Mouse (Mus musculus) cerebellum, postnatal 14 days (tissue): ENCODE measurements around the gene Adamts9.

ENCODE experiments used
- DNase-seq, 2 experiments: peaks; one replicate each; pipeline ENCODE4 v3.0.0; 2021; ENCODE audit warnings: mixed read lengths in 2 of 2

The Adamts9 gene

GRCm38 (mm10) chr6:92802421-92802820 is 140.9 kb downstream of the Adamts9 start:
- DNase-seq = no peak

- DNase-seq = no peak
Measured at GRCm38 (mm10) chr6:92801462-92801861, 141.8 kb downstream of the Adamts9 start.

- no peak for DNase-seq
Measured at GRCm38 (mm10) chr6:92793804-92794203, 149.5 kb downstream of the Adamts9 start.

DNA sequence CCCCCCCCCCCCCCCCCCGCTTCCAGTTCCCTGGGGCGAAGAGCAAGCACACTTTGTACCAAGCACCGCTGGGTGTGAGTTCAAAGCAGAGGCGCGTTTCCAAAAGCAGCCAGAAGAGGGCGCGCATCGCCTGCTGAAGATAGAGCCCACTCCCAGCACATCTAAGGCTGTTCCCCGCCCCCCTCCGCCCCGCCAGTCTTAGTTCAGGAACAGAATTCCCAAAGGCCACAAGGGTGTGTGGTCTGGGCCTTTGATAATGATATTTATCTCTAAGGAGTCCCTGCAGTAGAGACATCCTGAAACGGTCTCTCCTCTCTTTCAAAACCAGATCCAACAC is 155.9 kb downstream of the Adamts9 start:
- DNase-seq = peak; percentile 93 to 95

DNA sequence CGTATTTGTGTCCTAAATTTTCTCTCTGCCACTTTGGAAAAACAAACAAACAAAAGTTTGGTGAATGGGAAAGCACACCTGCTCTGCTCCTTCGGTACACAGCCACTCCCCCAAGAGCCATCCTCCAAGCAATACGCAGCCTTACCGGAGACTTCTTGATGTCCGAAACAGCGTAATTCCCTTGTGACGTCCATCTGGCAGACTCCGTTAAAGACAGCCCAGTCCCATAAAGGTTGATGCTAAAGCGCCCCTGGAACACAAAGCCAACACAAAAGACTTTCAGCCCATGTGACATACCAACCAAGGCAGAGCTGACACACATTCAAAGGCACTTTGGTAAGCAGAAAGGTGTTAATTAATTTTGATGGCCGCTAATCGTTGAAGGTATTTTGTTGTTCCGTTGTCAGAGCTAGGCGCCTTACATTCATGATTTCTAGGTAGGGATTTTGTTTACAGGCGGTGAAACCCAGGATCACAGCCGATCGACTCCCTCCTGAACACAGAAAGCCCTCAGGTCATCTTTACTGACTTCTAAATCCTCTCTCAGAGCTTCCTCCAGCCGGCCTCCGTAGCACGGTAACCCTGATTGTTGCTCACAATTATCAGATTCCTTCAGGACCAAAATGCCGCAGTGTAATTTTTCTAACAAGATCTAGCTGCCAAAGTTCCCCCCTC is 156.5 kb downstream of the Adamts9 start:
- DNase-seq = no peak

GRCm38 (mm10) chr6:92784782-92785181 is 158.5 kb downstream of the Adamts9 start:
- DNase-seq = peak; percentile 81 to 83

- no peak for DNase-seq
Measured at GRCm38 (mm10) chr6:92781446-92781845, 161.8 kb downstream of the Adamts9 start.

GRCm38 (mm10) chr6:92779935-92780205 is 163.4 kb downstream of the Adamts9 start:
- no peak for DNase-seq

DNA sequence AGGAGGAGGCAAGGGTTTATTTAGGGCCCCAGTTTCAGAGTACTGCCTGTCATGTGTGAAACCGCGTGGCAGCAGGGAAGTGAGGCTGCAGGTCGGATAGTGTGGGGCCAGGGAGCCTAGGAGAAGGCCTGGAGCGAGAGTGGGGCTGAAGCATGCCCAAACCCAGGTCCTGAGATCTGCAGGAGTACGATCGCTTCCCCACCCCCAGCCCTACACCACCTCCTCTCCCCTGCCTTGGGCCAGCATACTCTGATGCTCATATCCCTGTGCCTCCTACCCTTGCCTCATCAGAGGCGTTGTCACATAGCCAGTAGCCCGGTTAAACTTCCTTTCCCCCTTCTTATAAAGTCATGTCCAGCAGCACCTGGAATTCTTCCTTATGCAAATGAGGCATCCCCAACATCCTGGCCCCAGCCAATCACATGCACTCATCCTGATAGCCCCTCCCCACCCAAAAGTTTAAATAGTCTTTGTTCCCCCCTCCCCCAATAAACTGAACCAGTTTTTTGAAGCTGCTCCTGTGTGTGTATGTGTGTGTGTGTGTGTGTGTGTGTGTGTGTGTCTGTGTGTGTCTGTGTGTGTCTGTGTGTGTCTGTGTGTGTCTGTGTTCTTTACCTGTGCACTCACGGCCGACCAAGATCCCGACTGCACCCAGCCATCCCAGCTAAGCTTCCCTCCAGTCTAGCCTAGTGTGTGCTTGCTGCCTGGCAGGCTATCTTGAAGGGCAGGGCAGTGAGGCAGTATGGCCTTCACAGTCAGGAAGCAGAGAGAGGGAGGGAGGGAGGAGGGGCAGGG is 164.0 kb downstream of the Adamts9 start:
- no peak for DNase-seq

GRCm38 (mm10) chr6:92776356-92776755 is 166.9 kb downstream of the Adamts9 start:
- DNase-seq = peak; percentile 51 to 63

DNA sequence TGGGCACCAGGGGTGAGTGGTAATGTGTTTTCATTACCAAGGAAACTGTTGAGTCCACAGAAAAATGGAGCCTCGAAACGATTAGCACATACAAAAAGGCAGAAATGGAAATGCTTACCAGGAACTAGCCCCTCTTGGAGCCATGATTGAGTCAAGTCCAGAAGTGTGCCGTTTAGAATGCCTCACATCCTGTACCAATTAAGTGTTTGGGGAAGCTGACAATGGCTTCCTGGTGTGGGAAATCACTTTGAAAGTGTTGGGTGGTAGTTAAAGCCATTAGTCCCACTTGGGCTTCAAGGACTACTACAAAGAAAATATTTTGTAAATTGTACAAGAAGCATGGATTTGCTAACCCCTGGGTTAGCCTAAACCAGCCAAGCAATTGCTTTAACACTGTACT is 180.9 kb downstream of the Adamts9 start:
- DNase-seq = no peak

GRCm38 (mm10) chr6:92759616-92760015 is 183.7 kb downstream of the Adamts9 start:
- DNase-seq = no peak

GRCm38 (mm10) chr6:92755826-92756225 is 187.5 kb downstream of the Adamts9 start:
- no peak for DNase-seq

GRCm38 (mm10) chr6:92752737-92753136 is 190.6 kb downstream of the Adamts9 start:
- no peak for DNase-seq

- no peak for DNase-seq
Measured at GRCm38 (mm10) chr6:92749420-92749819, 193.9 kb downstream of the Adamts9 start.

GRCm38 (mm10) chr6:92743605-92744004 is 199.7 kb downstream of the Adamts9 start:
- peak; percentile 81 to 86 for DNase-seq

DNA sequence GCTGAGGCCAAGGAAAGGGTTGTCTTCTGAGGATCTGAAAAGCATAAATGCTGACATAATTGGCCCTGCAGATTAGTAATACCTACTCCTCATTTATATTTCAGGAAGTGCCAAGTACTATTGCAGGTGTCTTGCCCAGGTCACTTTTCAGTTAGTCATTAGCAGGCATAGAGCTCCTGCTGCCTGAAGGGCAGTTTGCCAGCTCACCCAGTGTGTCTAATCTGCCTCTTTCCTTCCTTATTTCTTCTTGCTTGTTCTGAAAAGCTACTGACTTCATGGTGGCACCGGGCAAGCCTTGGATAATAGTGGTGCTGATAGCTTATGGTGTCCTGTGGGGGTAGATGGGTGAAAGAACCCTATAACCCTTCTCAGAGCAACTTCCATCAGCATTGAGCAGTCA is 206.2 kb downstream of the Adamts9 start:
- peak; percentile 38 to 47 for DNase-seq

- no peak for DNase-seq
Measured at GRCm38 (mm10) chr6:92733651-92734050, 209.6 kb downstream of the Adamts9 start.

- peak in 1 of 2 experiments; percentile 30 for DNase-seq
Measured at GRCm38 (mm10) chr6:92728514-92728913, 214.8 kb downstream of the Adamts9 start.

DNA sequence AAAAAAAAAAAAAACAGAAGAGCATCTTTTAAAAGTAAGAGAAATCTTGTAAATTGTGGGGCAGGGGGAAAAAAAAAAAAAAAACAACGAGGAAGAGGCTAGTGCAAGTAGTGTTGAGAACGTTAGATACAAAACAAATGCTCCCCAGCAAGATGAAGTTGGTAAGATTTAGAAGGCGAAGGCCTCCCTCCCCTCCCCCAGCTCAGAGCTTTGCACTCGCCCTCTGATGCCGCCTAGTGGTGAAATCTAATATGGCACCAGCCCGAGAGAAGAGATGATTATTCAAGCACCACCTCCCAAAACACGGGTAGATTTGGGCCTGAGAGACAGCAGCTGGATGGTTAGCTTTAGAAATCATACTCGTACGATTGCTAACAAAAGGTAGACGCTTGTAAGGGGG is 215.2 kb downstream of the Adamts9 start:
- peak; percentile 91 to 97 for DNase-seq

DNA sequence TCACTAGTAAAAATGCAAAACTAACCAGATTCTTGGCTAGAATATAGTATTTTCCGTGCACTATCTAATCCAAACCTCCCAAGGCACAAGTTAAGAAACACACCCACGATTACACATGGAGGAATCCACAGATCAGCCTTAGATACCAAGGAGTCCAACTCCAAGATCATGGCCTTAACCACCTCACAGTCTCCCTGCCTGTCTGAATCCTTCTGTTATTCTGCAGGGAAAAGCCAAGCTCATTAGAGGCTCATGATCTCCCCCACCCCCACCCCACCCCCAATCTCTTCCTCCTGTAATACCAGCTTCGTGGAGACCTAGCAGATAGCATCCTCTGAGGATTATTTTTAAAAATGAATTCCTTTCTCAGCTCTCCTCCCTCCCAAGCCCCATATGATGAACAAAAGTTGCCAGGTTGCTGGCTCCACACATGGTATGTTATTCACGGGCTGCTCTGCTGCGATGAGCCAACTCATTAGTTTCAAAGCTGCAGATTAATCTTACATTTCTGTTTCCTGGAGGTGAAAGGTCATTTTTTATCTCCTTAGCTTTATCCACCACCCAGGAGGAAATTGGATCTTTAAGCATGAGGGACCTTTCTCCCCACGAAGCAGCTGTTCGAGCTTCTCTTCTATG is 215.8 kb downstream of the Adamts9 start:
- no peak for DNase-seq

GRCm38 (mm10) chr6:92726121-92726520 is 217.2 kb downstream of the Adamts9 start:
- DNase-seq = no peak

GRCm38 (mm10) chr6:92724394-92724793 is 218.9 kb downstream of the Adamts9 start:
- no peak for DNase-seq
